Mouse (Mus musculus): ENCODE measurements at regions not wholly inside any gene's neighbourhood (a gene's known extent, or its start where the extent isn't known, plus 50 kb on each side); places are given as distances from the start of the nearest gene placed in this dataset.

DNA sequence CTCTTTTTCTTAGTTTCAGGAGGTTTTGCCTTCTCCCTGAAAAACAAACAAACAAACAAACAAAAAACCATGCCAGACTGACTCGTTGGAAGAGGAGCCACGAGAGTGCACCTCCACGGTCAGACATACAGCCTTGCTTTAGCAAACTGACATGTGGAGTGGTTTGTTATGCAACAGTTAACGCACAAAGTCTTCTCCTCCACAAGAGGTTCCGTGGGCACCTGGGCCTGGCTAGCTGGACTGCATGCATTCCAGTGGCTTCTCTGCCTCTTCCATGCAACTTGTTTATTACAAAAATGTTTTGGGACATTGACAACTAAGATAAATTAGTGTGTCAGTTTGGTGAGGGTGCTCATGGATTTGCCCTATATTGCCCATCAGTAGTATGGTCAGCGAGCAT, 110.3 kb downstream of the Far1 start:
- no peak for TF ChIP-seq ZNF384 (IDR thresholded peaks at IDR 0.05; ENCODE audit: low read depth, low read length)
- no peak for TF ChIP-seq HCFC1 (IDR thresholded peaks at IDR 0.05; ENCODE audit: borderline replicate concordance, insufficient read depth, low read length)

Measured in ES-E14 (cell line).